Mouse (Mus musculus) heart, adult 8-10 months (tissue): ENCODE measurements around the gene Npr1. TPM values are rescaled to one million over a fixed set of nuclear protein-coding genes. Genes with fewer than 3 reads are reported as not detected.

Source experiments
- total RNA-seq, 4 experiments: library from RNA; stranded (reverse); gene quantifications; 2 replicates each; pipeline ENCODE4 v1.2.4; 2022

Npr1 gene
- total RNA-seq, 4 experiments from 2014 or later: 15.1 to 17.3 (median 16.7) TPM

Other genes with a start within 250 kb of the Npr1 start
- 10 to 100 TPM; 40.2 to 51.1 (median 42.2) TPM for gene Jtb, start 234.3 kb downstream of the Npr1 start, total RNA-seq
- under 1 TPM in 2 of 4 experiments, not detected in 2; 0.38 to 0.81 TPM for gene Creb3l4, start 222.4 kb downstream of the Npr1 start, total RNA-seq
- 10 to 100 TPM; 65.1 to 79.2 (median 75.5) TPM for gene Slc39a1, start 217.7 kb downstream of the Npr1 start, total RNA-seq
- 10 to 100 TPM; 16.0 to 18.5 (median 16.4) TPM for gene Crtc2, start 211.7 kb downstream of the Npr1 start, total RNA-seq
- 10 to 100 TPM; 38.0 to 39.3 (median 38.7) TPM for gene Dennd4b, start 200.7 kb downstream of the Npr1 start, total RNA-seq
- gene Gatad2b, start 172.7 kb downstream of the Npr1 start, total RNA-seq: 10 to 100 TPM; 41.4 to 51.4 (median 46.0) TPM
- gene Slc27a3, start 75.9 kb downstream of the Npr1 start, total RNA-seq: under 1 TPM; 0.57 to 0.76 (median 0.67) TPM
- gene Ints3, start 32.2 kb downstream of the Npr1 start, total RNA-seq: 10 to 100 TPM; 22.9 to 28.1 (median 24.4) TPM
- 10 to 100 TPM; 27.6 to 30.5 (median 28.8) TPM for gene Ilf2, start 10.3 kb upstream of the Npr1 start, total RNA-seq
- 10 to 100 TPM; 69.7 to 77.6 (median 75.4) TPM for gene Snapin, start 25.2 kb upstream of the Npr1 start, total RNA-seq
- gene Chtop, start 43.6 kb upstream of the Npr1 start, total RNA-seq: 100 to 1,000 TPM in 1 of 4 experiments, 10 to 100 TPM in 3; 93.2 to 105 (median 94.2) TPM
- 1,000 to 10,000 TPM; 1,071 to 1,219 (median 1,134) TPM for gene S100a1, start 48.5 kb upstream of the Npr1 start, total RNA-seq
- gene S100a13, start 48.6 kb upstream of the Npr1 start, total RNA-seq: 10 to 100 TPM; 25.0 to 34.8 (median 27.8) TPM
- under 1 TPM in 3 of 4 experiments, not detected in 1; 0.35 to 0.55 (median 0.37) TPM for gene S100a14, start 61.0 kb upstream of the Npr1 start, total RNA-seq
- 10 to 100 TPM; 59.8 to 77.4 (median 72.4) TPM for gene S100a16, start 71.4 kb upstream of the Npr1 start, total RNA-seq
- not detected for gene S100a3, start 94.7 kb upstream of the Npr1 start, total RNA-seq
- gene S100a2, start 124.4 kb upstream of the Npr1 start, total RNA-seq: not detected
- not detected for gene Gm42674, start 136.0 kb upstream of the Npr1 start, total RNA-seq
- 10 to 100 TPM in 2 of 4 experiments, 1 to 10 TPM in 2; 5.9 to 16.2 (median 9.5) TPM for gene S100a4, start 137.9 kb upstream of the Npr1 start, total RNA-seq
- gene S100a5, start 142.7 kb upstream of the Npr1 start, total RNA-seq: not detected
- gene S100a6, start 147.0 kb upstream of the Npr1 start, total RNA-seq: 10 to 100 TPM; 54.7 to 77.4 (median 69.0) TPM
- gene S100a7a, start 188.2 kb upstream of the Npr1 start, total RNA-seq: under 1 TPM in 1 of 4 experiments, not detected in 3; 0.29 TPM
- gene S100a8, start 203.1 kb upstream of the Npr1 start, total RNA-seq: 1 to 10 TPM in 3 of 4 experiments, under 1 TPM in 1; 0.97 to 7.2 (median 2.7) TPM
- 10 to 100 TPM in 1 of 4 experiments, 1 to 10 TPM in 3; 1.2 to 11.8 (median 2.5) TPM for gene S100a9, start 229.9 kb upstream of the Npr1 start, total RNA-seq